Mouse (Mus musculus) left cerebral cortex, postnatal 14 days (tissue): Measurements from ENCODE around the gene Ssc5d. TPM values are rescaled to one million over a fixed set of nuclear protein-coding genes. Genes with fewer than 3 reads are reported as not detected.

Experiments used
- DNase-seq, 2 experiments: peaks; one replicate each; pipeline ENCODE4 v3.0.0; 2021 to 2022; ENCODE audit warnings: low spot score in 2 of 2, mixed read lengths in 1 of 2
- intact Hi-C: fragments of 180-260 bp; cut with DNase I; formaldehyde crosslinking; loops from one replicate; pipeline ENCODE4 v1.15.1; 2025
- total RNA-seq, 2 experiments: library from RNA; stranded (reverse); gene quantifications; 2 replicates each; pipeline ENCODE4 v1.2.3; 2021

The Ssc5d gene
- total RNA-seq, 2 experiments from 2014 or later = 2.3 to 2.9 TPM

DNA sequence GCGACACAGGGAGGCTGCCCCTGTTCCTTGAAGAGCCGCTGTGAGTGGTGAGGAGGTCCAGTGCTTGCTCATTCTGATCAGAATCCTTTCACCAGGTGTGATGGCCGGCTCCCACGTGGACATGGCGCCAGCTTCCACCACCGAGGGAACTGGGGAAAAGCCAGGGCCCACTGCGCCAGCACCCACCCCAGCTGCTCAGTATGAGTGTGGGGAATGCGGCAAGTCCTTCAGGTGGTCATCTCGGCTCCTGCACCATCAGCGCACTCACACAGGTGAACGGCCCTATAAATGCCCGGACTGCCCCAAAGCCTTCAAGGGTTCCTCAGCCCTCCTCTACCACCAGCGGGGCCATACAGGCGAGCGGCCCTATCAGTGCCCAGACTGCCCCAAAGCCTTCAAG, 6.9 kb upstream of the Ssc5d start:
- DNase-seq = no peak
- intact Hi-C loops = no loop called here

- intact Hi-C loops = no loop called here
- DNase-seq = no peak
Observed at GRCm38 (mm10) chr7:4919096-4919495, 6.5 kb upstream of the Ssc5d start.

- DNase-seq = no peak
- intact Hi-C loops = loop anchor here (5.0 kb wide), 1 partner anchor 78 kb away; the partner anchor contains the start of gene Shisa7
Observed at GRCm38 (mm10) chr7:4919971-4920370, 5.6 kb upstream of the Ssc5d start.

DNA sequence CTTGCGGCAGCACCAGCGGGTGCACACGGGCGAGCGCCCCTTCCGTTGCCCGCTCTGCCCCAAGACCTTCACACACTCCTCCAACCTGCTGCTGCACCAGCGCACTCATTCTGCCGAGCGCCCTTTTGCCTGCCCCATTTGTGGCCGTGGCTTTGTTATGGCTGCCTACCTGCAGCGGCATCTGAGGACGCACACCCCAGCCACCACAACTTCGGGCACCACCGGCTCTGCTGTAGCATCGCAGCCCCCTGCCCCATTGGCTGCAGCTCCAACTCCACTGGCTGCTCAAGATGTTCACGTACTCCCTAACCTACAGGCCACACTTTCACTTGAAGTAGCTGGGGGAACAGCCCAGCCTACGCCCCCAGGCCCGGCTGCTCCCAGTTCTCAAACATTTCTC, 5.1 kb upstream of the Ssc5d start:
- intact Hi-C loops = loop anchor here (5.0 kb wide), 1 partner anchor 78 kb away; the partner anchor contains the start of gene Shisa7
- no peak for DNase-seq

DNA sequence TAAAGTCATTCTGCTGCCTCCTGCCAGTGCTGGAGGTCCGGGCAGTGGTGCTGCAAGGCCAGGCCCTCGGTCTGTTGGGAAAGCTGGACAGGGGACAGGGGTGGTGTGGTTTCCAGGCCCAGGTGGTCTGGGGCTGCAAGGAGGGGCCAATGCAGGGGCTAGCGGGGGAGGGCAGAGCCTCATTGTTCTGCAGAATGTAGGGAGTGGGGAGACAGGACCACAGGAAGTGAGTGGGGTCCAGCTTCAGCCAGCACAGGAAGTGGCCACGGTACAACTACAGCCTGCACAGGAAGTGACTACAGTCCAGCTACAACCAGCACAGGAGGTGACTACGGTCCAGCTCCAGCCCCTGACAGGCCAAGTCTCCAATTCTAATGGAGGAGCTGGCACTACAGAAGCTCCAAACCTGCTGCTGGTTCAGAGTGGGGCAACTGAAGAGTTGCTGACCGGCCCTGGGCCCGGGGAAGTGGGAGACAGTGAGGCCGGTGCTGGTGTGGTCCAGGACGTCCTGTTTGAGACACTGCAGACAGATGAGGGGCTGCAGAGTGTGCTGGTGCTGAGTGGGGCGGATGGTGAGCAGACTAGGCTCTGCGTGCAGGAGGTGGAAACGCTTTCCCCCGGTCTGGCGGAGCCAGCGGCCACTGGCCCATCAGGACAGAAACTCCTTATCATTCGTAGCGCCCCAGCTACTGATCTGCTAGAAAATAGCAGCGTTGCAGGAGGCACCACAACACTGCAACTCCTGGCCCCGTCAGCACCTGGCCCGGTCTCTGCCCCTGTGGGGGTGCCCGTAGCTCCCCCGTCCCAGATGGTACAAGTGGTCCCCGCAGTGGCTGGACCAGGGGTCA, 4.4 kb upstream of the Ssc5d start:
- no peak for DNase-seq
- intact Hi-C loops = loop anchor here (5.0 kb wide), 1 partner anchor 79 kb away; the partner anchor contains the start of gene Shisa7

GRCm38 (mm10) chr7:4921824-4922482, 3.6 kb upstream of the Ssc5d start, which contains the start of gene Nat14:
Gene Nat14 (plus strand): TSS chr7:4922028.
- DNase-seq = no peak
- intact Hi-C loops = loop anchor here (5.0 kb wide), 1 partner anchor 80 kb away; the partner anchor contains the start of gene Shisa7

- intact Hi-C loops = loop anchor here (5.0 kb wide), 1 partner anchor 80 kb away; the partner anchor contains the start of gene Shisa7
- peak; percentile 88 to 92 for DNase-seq
Observed at GRCm38 (mm10) chr7:4922508-4922907, 3.1 kb upstream of the Ssc5d start.

- DNase-seq = peak; percentile 79 to 84
- intact Hi-C loops = loop anchor here (5.0 kb wide), 1 partner anchor 81 kb away; the partner anchor contains the start of gene Shisa7
Observed at GRCm38 (mm10) chr7:4922931-4923565, 2.5 kb upstream of the Ssc5d start.

GRCm38 (mm10) chr7:4923586-4924364, 1.8 kb upstream of the Ssc5d start:
- intact Hi-C loops = loop anchor here (5.0 kb wide), 1 partner anchor 81 kb away; the partner anchor contains the start of gene Shisa7
- DNase-seq = peak; percentile 48 to 67

- no peak for DNase-seq
- intact Hi-C loops = loop anchor here (5.0 kb wide), 1 partner anchor 82 kb away; the partner anchor contains the start of gene Shisa7
Observed at GRCm38 (mm10) chr7:4924483-4924882, 1.1 kb upstream of the Ssc5d start.

DNA sequence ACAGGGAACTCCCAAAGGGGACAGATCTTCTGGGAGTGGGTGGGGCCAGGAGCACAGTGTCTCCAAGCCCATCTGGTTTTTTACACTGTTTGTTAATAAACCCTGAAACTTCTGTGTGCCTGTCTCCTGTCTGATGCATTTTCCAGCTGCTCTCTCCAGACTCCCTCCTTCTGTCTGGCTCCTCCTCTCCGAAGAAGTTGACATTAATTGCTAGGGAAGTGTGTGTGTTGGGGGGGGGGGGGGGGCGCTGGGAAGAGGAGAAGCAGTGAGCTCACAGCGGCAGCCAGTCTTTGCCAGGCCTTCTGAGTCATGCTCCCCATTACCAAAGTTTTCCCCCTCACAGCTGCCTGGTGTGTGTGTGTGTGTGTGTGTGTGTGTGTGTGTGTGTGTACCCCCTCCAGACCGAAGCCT, 689 bp upstream of the Ssc5d start:
- intact Hi-C loops = loop anchor here (5.0 kb wide), 1 partner anchor 83 kb away; the partner anchor contains the start of gene Shisa7
- peak; percentile 34 to 71 for DNase-seq

- DNase-seq = no peak
- intact Hi-C loops = no loop called here
Observed at GRCm38 (mm10) chr7:4926849-4927248, 1.3 kb downstream of the Ssc5d start.

DNA sequence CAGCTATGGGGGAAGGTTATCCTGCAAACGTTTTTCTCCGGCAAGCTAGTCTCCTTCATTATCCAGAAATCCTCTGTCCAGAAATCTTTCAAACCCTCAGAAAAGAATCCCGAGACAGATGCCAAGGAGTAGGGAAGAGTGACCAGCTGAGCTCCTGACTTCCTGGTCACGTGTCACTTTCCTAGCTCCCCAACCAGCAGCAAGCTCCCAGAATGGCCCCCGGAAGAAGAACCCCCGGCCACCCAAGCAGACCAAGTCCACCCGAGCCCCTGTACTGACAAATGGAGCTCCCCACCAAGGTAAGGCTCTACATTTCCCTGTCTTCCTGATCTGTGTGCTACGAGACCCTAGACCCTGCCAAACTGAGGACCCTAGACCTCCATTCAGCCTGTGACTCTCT, 2.1 kb downstream of the Ssc5d start:
- DNase-seq = no peak
- intact Hi-C loops = no loop called here

GRCm38 (mm10) chr7:4928323-4928722, 2.7 kb downstream of the Ssc5d start:
- DNase-seq = no peak
- intact Hi-C loops = no loop called here

DNA sequence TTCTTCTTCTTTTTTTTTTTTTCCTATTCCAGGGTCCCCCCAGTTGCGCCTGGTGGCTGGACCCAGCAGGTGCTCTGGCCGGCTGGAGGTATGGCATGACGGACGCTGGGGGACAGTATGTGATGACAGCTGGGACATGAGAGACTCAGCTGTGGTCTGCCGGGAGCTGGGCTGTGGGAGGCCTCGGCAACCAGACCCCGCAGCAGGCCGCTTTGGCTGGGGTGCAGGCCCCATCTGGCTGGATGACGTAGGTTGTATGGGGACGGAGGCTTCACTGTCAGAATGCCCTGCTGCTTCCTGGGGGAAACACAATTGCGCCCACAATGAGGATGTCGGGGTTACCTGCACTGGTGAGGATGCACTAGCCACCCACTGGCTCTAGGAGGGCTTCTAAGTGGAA, 7.5 kb downstream of the Ssc5d start:
- DNase-seq = no peak
- intact Hi-C loops = no loop called here

DNA sequence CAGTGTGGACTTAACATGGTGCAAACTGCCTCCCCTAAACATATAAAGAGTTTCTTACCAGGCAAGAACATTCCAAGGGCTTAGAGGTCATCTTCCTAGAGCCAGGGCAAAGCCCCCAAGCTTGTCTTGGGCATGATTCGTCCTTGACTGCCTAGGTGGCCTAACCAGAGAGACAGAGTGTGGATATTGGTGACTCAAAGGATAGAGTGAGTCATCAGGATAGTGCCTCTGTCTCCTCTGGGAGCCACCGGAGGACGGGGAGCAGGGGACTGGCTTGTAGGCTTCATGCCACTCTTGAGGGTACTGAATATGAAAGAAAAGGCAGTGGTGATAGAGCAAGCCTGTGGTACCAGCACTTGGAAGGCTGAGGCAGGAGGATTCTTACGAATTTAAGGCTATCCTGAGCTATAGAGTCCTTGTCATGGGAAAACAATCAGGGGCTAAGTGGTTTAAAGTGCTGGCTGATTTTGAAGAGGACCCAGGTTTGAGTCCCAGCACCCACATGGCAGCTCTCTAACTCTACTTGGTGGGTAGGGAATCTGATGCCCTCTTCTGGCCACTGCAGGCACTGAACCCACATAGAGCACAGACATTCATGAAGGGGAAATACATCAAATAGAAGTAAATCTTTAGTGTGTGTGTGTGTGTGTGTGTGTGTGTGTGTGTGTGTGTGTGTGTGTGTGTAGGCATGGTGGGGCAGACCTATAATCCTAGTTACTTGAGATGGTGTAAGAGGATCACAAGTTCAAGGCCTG, 8.8 kb downstream of the Ssc5d start:
- DNase-seq = no peak

GRCm38 (mm10) chr7:4936832-4937231, 11.2 kb downstream of the Ssc5d start:
- DNase-seq = no peak
- intact Hi-C loops = no loop called here

More for the DNA sequence above, 8.8 kb downstream of the Ssc5d start:
- intact Hi-C loops = no loop called here

DNA sequence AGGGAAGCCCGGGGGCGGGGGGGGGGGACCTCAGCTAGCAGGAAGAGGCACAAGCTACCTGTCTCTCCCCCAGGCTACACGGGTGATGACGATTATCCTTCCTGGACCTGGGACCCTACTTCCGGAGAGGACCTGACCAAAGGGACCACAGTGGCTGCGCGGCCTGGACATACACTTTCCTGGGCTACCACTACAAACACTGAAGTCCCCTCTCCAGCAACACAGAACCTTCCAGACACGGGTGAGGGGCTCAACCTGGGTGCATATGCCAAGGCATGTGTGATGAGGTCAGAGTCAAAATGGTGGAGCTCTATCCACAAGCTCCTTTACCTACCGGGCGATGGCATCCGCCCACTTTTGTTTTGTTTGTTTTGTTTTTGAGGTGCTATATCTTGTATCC, 11.8 kb downstream of the Ssc5d start:
- intact Hi-C loops = no loop called here
- no peak for DNase-seq
